Mouse (Mus musculus) heart, adult 11 months (tissue): ENCODE data around the gene Eml3.
"Not testable (repeated sequence)": the region's sequence is repeated elsewhere in the genome, so short reads cannot be mapped to it uniquely, and the experiment has no call there.

Experiments
- DNase-seq: peaks from one replicate; pipeline ENCODE4 v3.0.0; 2022

Gene Eml3

GRCm38 (mm10) chr19:8929224-8930088, at the start of gene Eml3, which contains the start of gene Rom1:
TSS of gene Eml3 (plus strand) at chr19:8929552.
TSS of gene Rom1 (minus strand) at chr19:8929356.
- DNase-seq: peak; percentile 99

DNA sequence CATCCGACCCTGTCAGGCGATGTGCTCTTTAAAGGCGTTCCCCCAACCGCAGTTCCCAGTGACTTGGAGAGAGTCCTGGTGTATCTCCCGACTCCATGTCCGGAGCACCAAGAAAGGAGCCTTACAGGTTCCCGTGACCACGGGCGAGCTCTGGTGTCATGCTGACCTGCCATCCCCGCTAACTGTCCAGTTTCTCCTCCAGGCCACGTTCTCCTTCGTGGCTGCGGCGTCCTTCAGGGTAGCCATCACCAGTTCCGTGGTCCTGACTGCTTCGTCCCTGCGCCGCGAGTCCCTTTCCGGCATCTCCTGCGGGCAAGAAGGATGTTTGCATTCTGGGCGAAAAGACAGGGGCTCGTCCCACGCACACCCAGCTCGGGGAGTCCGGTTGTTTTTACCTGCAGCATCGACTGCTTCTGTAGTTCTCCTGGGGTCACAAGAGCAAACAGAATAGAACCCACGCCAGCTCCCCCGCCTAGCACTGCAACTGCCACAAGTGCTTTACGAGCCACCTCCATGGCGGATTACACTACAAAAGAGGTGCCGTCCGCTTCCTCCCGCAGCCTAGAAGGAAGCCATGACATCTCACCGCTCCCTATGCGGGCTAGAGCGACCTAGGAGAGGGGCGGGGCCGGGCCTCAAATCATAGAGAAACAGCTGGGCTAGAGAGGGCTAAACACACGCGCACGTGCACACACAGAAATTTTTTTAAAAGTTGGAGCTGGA, 48.9 kb upstream of the Eml3 start, which contains the start of gene Uqcc3:
Gene Uqcc3, minus strand, starts transcription at position 613 of the 723 bp plus-strand sequence.
- DNase-seq: peak; percentile 99

DNA sequence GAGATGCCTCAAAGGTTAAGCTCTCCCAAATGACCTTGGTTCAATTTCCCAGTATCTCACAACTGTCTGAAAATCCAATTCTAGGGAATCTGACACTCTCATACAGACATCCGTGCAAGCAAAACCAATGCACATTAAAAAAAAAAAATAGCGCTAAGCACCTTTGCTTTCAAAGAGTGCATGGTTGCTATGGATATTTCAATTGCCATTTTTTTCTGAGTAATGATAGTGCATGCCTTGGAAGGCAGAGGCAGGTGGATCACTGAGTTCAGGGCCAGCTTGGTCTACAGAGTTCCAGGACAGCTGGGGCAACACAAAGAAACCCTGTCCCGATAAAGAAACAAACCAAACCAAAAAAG, 48.3 kb upstream of the Eml3 start:
- no peak for DNase-seq

DNA sequence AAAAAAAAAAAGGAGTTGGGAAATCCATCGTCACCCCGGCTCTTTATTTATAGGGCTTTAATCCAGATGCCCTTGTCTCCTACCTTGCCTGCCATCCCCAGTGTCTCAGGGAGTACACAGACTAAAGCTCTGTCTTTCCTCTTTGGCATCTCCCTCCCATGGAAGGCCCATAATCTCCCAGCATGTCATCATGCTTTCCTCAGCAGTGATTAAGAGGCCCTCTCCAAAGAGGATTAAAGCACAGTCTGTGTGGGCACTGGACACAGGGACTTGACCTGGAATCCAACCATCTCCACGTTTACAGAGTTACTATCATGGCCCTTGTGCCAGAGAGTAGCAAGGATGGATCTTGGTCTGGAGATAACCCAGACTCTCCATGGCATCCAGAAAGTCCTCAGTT, 45.7 kb upstream of the Eml3 start, which contains the start of the genes Lbhd1 and Gm49403:
Gene Lbhd1, plus strand, starts transcription at position 117 of the 400 bp plus-strand sequence.
Gene Gm49403, plus strand, starts transcription at position 315 of the 400 bp plus-strand sequence.
- DNase-seq: no peak

DNA sequence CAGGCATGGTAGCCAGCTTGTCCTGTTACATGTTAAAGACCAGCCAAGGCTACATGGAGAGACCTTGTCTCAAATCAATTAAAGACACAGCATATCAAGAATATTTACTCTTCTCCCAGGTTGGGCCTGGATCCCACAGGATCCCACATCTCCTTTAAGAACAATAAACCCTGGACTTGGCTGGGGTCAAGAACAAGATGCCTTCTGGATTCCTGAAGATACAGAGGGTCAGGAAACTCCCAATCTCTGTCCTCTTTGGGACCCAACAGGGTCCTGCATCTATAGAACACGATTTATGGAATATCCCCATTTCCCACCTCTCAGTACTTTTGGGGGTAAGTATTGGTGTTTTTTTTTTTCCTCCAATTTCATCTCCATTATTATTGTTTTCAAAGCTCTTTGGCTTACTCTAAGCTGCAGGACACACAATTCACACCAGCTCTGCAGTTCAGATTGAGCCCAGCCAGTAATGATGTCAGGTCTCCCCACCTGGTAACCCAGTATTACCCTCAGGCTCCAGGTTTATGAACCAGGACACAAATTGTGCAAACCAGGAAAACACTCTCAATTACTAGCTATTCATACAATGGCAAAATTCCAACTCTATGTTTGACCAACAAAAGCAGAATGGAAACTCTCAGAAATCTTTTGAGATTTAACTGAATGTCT, 42.3 kb upstream of the Eml3 start:
- DNase-seq: no peak

GRCm38 (mm10) chr19:8887585-8888463, 41.5 kb upstream of the Eml3 start:
- DNase-seq: no peak

GRCm38 (mm10) chr19:8888511-8889385, 40.6 kb upstream of the Eml3 start, which contains the start of the genes 1810009A15Rik and Gm49416:
TSS of gene 1810009A15Rik (plus strand) at chr19:8888853.
TSS of gene Gm49416 (plus strand) at chr19:8888926.
- DNase-seq: peak; percentile 100

DNA sequence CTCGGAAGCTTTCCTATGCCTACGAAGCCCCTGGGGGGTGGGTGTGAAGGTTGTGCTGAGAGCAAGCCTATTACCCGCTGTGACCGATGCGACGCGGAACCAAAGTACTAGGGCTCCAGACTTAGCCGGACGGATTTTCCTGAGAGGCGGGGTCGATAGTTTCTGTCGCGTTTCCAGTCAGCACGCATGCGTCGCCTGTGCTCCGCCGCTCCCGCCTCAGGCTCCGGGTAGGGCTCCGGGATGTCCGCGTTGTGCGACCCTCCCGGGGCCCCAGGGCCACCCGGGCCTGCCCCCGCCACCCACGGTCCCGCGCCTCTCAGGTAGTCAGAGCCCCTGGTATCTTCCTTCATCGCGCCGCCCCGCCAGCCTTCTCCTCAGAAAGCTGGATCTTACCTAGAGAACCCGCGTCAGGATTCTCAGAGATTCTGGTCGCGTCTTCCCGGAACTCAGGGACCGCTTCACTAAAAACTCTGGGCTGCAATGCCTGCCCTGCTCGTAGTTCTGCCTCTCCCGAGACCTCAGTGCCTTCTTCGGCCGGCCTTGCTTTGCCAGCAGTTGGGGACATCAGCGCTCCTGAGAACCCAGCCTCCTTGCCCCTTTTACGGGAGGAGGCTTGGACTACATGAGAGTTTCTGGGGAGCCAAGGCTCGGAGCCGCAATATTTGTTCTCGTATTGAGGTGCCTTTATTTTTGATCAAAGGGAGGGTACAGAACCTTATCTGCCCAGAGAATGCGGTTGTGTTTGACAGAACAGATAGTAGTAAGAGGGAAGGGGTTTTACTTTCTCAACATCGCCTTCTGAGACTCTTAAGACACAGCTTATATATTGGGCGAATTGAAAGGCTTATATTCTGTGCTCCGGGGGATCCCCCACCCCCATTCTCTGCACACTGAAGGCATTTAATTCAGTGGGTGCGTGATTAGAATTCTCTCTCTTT, 36.3 kb upstream of the Eml3 start, which contains the start of gene Ints5:
Gene Ints5, plus strand, starts transcription at position 177 of the 938 bp plus-strand sequence.
- peak; percentile 98 for DNase-seq

- peak; percentile 88 for DNase-seq
These were observed 33.9 kb upstream of the Eml3 start for GRCm38 (mm10) chr19:8895397-8895960.

GRCm38 (mm10) chr19:8896231-8896630, 33.1 kb upstream of the Eml3 start:
- DNase-seq: peak; percentile 89

- DNase-seq: not testable (repeated sequence)
These were observed 32.0 kb upstream of the Eml3 start for GRCm38 (mm10) chr19:8897211-8897864.

DNA sequence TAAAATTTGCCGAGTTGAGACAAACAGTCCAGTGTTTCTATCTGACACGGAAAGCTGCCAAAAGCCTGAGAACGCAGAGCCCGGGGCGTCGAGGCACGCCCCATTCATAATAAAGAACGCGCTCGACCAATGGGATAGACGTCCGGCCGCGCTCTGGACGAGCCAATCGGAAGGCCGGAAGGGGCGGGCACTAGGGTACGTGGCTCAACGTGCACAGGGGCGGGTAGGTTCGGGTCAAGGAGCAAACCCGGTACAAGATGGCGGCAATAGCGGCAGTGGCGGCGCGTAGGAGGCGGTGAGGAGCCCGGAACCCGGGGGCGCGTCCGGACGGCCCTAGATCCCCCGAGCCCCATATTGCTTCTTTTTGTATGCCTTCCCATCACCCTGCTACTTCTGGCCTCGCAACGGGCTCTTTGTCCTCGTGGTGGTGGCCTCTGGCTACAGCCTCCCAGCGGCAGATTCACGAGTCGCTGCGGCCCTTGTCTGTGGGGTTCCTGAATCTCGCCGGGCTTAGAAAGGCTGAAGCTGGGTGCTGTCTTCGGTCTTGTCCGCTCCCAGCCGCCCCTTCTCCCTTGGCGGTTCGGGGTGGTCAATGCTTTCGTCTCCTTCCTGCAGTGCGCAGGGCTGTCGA, 31.4 kb upstream of the Eml3 start, which contains the start of gene Ganab:
Gene Ganab, plus strand, starts transcription at position 207 of the 631 bp plus-strand sequence.
- peak; percentile 100 for DNase-seq

DNA sequence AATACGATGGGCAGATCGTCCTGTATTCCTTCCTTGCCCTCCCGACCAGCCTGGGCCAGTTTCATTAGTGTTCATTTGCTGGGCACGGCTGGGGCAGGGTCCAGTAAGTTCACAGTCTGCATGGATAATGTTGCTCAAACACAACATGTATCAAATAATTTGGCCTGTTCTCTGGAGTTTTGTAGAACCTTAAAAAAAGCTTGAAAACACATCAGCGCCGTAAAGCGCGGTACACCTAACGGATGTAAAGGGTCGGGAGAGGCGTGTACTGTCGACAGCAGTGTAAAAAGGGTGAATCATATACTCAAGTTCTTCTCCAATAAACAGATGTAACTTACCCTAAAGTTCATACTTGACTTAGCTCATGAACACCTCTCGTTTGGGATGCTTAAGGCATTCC, 30.8 kb upstream of the Eml3 start:
- no peak for DNase-seq

GRCm38 (mm10) chr19:8899079-8899478, 30.3 kb upstream of the Eml3 start:
- DNase-seq: no peak

DNA sequence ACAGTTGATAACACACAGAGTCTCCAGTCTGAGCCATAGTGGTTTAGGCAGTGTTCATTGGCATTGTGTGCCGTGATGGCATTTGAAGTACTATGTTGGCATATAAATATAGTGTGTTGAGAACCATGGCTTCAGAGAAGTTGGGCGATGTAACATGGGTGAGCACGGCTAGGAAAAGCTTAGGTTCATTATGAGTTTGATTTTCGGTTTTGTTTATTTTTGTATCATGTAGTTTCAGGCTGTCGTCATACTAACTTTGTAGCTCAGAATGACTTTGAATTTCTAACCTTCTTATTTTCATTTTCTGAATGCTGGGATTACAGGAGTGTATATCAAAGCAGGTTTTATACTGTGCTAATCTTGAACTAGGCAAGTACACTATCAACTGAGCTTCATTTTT, 25.9 kb upstream of the Eml3 start:
- no peak for DNase-seq

- peak; percentile 86 for DNase-seq
These were observed 20.8 kb upstream of the Eml3 start for GRCm38 (mm10) chr19:8908531-8908930.

- no peak for DNase-seq
These were observed 17.5 kb upstream of the Eml3 start for GRCm38 (mm10) chr19:8911810-8912209.

GRCm38 (mm10) chr19:8914212-8914611, 15.1 kb upstream of the Eml3 start:
- DNase-seq: peak; percentile 77
